Mouse (Mus musculus): ENCODE data around the gene Simc1. TPM values are rescaled to one million over a fixed set of nuclear protein-coding genes. Genes with fewer than 3 reads are reported as not detected.

The Simc1 gene
- total and polyA plus RNA-seq, 3 experiments: 6.2 to 16.6 (median 6.8) TPM

DNA sequence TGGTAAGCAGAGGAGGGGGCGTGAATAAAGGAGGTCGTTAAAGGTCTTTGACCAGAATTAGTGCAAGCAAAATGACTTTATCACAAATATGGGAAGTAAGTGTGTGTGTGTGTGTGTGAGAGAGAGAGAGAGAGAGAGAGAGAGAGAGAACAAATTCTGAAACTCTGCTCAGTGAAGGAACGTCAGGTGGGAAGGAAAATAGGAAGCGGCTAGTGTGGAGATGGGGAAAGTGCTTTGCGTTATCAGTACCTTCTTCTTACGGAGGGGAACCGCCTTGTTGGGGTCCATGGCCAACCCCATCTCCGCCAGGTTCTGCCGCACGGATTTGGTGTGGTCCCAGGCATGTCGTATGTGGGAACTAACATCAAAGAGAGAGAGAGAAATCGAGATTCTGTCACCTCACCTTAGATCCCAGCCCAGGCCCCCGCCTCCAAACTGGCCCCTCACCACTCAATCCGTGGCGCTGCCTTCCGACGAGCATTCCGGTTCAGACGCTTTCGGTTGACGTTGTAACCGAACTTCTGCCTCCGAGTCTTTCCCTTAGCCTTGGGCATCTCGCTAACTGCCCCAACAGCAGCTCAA is 85.9 kb downstream of the Simc1 start:
- in situ Hi-C loops (cut with MboI; ENCODE audit: low pct_ligation_motif_present, low pct_unique_long_range_greater_than_20kb, low sequenced_read_pairs): no loop called here

DNA sequence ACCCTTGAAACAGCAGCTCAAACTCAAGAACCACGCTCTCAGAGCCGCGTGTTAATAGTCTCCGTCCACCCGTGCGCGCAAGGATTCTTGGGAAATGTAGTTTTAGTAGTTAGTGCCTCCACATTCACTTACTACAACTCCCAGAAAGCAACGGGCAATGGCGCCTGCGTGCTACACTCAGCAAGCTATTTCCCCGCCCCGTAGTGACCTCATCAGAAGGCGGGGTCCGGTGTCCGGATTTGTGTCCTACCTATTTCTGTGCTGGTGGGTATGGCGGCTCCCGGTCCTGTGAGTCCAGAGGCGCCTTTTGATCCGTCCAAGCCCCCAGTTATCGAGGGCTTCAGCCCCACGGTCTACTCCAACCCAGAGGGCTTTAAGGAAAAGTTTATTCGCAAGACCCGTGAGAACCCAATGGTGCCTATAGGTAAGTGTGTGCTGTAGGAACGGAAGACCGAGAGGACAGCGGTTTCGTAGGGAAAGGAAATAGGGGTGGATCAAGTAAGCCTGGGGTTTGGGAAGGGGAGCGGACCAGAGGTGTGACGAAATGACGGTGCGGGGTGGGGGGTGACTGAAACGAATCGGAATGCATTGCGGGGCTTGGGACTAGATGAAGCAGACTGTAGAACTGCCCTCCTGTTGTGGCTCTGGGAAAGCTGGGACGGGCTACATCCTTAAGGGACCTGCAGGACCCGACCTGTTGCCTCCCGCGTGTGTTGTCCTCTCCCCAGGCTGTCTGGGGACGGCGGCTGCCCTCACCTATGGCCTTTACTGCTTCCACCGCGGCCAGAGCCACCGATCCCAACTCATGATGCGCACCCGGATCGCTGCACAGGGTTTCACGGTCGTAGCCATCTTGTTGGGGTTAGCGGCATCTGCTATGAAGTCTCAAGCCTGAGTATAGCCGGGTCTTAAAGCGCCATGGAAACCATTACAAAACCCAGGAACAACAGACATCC is 86.7 kb downstream of the Simc1 start, which contains the start of the genes Nop16 and Higd2a:
TSS of gene Nop16 (minus strand) at position 95 of the 956 bp plus-strand sequence.
TSS of gene Higd2a (plus strand) at position 212 of the 956 bp plus-strand sequence.
- Histone ChIP-seq H3K36me3 (replicated peaks in 1 of 2; ENCODE audit: control insufficient read depth in 1 of 2, insufficient read depth in 1 of 2, low read length in 1 of 2) (peaks cover 13 to 68% of the 10 kb centered on the region in 2 experiments), H3K9me3 (replicated peaks; ENCODE audit: low read length) (no peaks in the 10 kb centered on the region), H3K79me2 (replicated peaks; ENCODE audit: control insufficient read depth, extremely low read depth, insufficient read depth, poor library complexity, severe bottlenecking) (peaks cover 28% of the 10 kb centered on the region), H3K4me1 (ENCODE audit: control insufficient read depth in 1 of 2, insufficient read depth in 2 of 2) (peaks cover 7 to 32% of the 10 kb centered on the region in 2 experiments), H3K27ac (ENCODE audit: insufficient read depth, low read depth) (peak within 1 kb of the TSS; percentile 28), H3K27me3 (replicated peaks) (no peaks in the 10 kb centered on the region), H3K9ac (ENCODE audit: insufficient read depth, low read depth) (peak within 1 kb of the TSS; percentile 85), H3K4me2 (ENCODE audit: insufficient read depth, low read depth, poor library complexity, severe bottlenecking) (peak within 1 kb of the TSS; percentile 65), H3K4me3 (replicated peaks in 1 of 3; ENCODE audit: low read depth in 2 of 3, low read length in 2 of 3, poor library complexity in 1 of 3) (peak within 1 kb of the TSS; percentile 79 to 99 (median 94))
- in situ Hi-C loops (cut with MboI; ENCODE audit: low pct_ligation_motif_present, low pct_unique_long_range_greater_than_20kb, low sequenced_read_pairs) (no loop called here), dilution Hi-C loops (cut with MboI; ENCODE audit: extremely low pct_ligation_motif_present, extremely low pct_unique_long_range_greater_than_20kb, low sequenced_read_pairs) (no loop called here)
- peak; percentile 99 for DNase-seq (ENCODE audit: extremely low read depth)
- TF ChIP-seq SMC3 (IDR thresholded peaks at IDR 0.05; ENCODE audit: low read depth, low read length) (no peak), TCF12 (IDR thresholded peaks at IDR 0.05; ENCODE audit: low read depth, low read length) (peak; percentile 60), ZNF384 (IDR thresholded peaks at IDR 0.05; ENCODE audit: low read depth, low read length) (no peak), MAFK (IDR thresholded peaks at IDR 0.05; ENCODE audit: insufficient replicate concordance, low read length) (no peak), ETS1 (conservative IDR thresholded peaks at IDR 0.05; ENCODE audit: low read depth, low read length) (no peak; the same call in 1 of the 2 replicates), E2F4 (IDR thresholded peaks at IDR 0.05; ENCODE audit: insufficient replicate concordance, low read depth, low read length) (peak; percentile 48; the same call in 1 of the 2 replicates), IRF4 (IDR thresholded peaks at IDR 0.05; ENCODE audit: low read depth, low read length) (peak; percentile 8; the same call in 1 of the 2 replicates), POLR2A (IDR thresholded peaks at IDR 0.05; ENCODE audit: low read depth, low read length) (peak; percentile 94), TBP (conservative IDR thresholded peaks at IDR 0.05; ENCODE audit: low read depth, low read length) (peak; percentile 89), MXI1 (IDR thresholded peaks at IDR 0.05; ENCODE audit: low read depth, low read length) (peak; percentile 98), CHD1 (IDR thresholded peaks at IDR 0.05; ENCODE audit: low read depth, low read length) (no peak), RAD21 (IDR thresholded peaks at IDR 0.05; ENCODE audit: low read depth, low read length) (no peak), USF1 (IDR thresholded peaks at IDR 0.05; ENCODE audit: low read depth, low read length) (no peak), MEF2A (IDR thresholded peaks at IDR 0.05; ENCODE audit: borderline replicate concordance, low read depth, low read length) (no peak), BHLHE40 (IDR thresholded peaks at IDR 0.05; ENCODE audit: low read depth, low read length) (peak; percentile 40; the same call in 1 of the 2 replicates), ELF1 (IDR thresholded peaks at IDR 0.05; ENCODE audit: low read depth, low read length) (peak; percentile 71), POLR2AphosphoS2 (IDR thresholded peaks at IDR 0.05; ENCODE audit: low read depth, low read length) (peak; percentile 84; the same call in 1 of the 2 replicates), MAX (IDR thresholded peaks at IDR 0.05; ENCODE audit: low read length) (peak; percentile 95), GABPA (IDR thresholded peaks at IDR 0.05; ENCODE audit: insufficient replicate concordance, low read depth, low read length) (no peak; the same call in 1 of the 2 replicates), JUND (conservative IDR thresholded peaks at IDR 0.05; ENCODE audit: low read depth, low read length) (no peak; the same call in 1 of the 2 replicates), ZKSCAN1 (IDR thresholded peaks at IDR 0.05; ENCODE audit: borderline replicate concordance, low read depth, low read length) (no peak), PAX5 (IDR thresholded peaks at IDR 0.05; ENCODE audit: low read length) (no peak), KAT2A (IDR thresholded peaks at IDR 0.05; ENCODE audit: insufficient replicate concordance, low read length) (peak; percentile 91; the same call in 1 of the 2 replicates), MYC (IDR thresholded peaks at IDR 0.05; ENCODE audit: low read depth, low read length) (peak; percentile 99), RCOR1 (conservative IDR thresholded peaks at IDR 0.05; ENCODE audit: low read depth, low read length) (no peak), ZMIZ1 (IDR thresholded peaks at IDR 0.05; ENCODE audit: low read depth, low read length) (peak; percentile 90), CTCF (conservative IDR thresholded peaks at IDR 0.05 in 1 of 2, IDR thresholded peaks at IDR 0.05 in 1 of 2; ENCODE audit: low read depth in 2 of 2, low read length in 2 of 2) (no peak), HCFC1 (IDR thresholded peaks at IDR 0.05; ENCODE audit: low read depth, low read length) (peak; percentile 91)

More for the DNA sequence above, 85.9 kb downstream of the Simc1 start:
- H3K79me2 ChIP-seq (replicated peaks; ENCODE audit: control insufficient read depth, extremely low read depth, insufficient read depth, poor library complexity, severe bottlenecking): peaks cover 28% of the 10 kb centered on the region
- H3K4me1 ChIP-seq (ENCODE audit: control insufficient read depth in 1 of 2, insufficient read depth in 2 of 2): peaks cover 7 to 32% of the 10 kb centered on the region in 2 experiments
- peak overlapping the region; percentile 63 for H3K4me2 ChIP-seq (ENCODE audit: insufficient read depth, low read depth, poor library complexity, severe bottlenecking)
- TF ChIP-seq RAD21 (IDR thresholded peaks at IDR 0.05; ENCODE audit: low read depth, low read length) (no peak), NELFE (IDR thresholded peaks at IDR 0.05; ENCODE audit: low read depth, low read length) (no peak), CHD2 (IDR thresholded peaks at IDR 0.05; ENCODE audit: low read length) (peak; percentile 36; the same call in 1 of the 2 replicates), MXI1 (IDR thresholded peaks at IDR 0.05; ENCODE audit: low read depth, low read length) (no peak)
- no peak for DNase-seq (ENCODE audit: extremely low read depth)
- peak overlapping the region; percentile 67 to 99 (median 79) for H3K4me3 ChIP-seq (replicated peaks in 1 of 3; ENCODE audit: low read depth in 2 of 3, low read length in 2 of 3, poor library complexity in 1 of 3)
- peak overlapping the region; percentile 70 for H3K9ac ChIP-seq (ENCODE audit: insufficient read depth, low read depth)
- H3K27ac ChIP-seq (ENCODE audit: insufficient read depth, low read depth): peak overlapping the region; percentile 22
- dilution Hi-C loops (cut with MboI; ENCODE audit: extremely low pct_ligation_motif_present, extremely low pct_unique_long_range_greater_than_20kb, low sequenced_read_pairs): no loop called here
- no peaks in the 10 kb centered on the region for H3K9me3 ChIP-seq (replicated peaks; ENCODE audit: low read length)
- H3K36me3 ChIP-seq (replicated peaks in 1 of 2; ENCODE audit: control insufficient read depth in 1 of 2, insufficient read depth in 1 of 2, low read length in 1 of 2): peaks cover 19 to 68% of the 10 kb centered on the region in 2 experiments
- H3K27me3 ChIP-seq (replicated peaks): no peaks in the 10 kb centered on the region

All from CH12.LX (cell line).